Comparison of ENCODE assay signal across 8 mouse cellular contexts in genomic region chr2:106695734-106696022, GRCm38 (mm10). TPM values are rescaled to one million over a fixed set of nuclear protein-coding genes. Genes with fewer than 3 reads are reported as not detected.
DNase-seq lines count a peak whose midpoint lies in the region; ATAC-seq lines count a peak whose summit lies in the region.

No protein-coding gene starts in this region.

- H3K27me3 ChIP-seq in embryonic facial prominence, embryonic 11.5 days (ENCODE audit: control insufficient read depth, insufficient read depth, low read length): no peaks in the 10 kb centered on the region
- no peaks in the 10 kb centered on the region for H3K27me3 ChIP-seq in hindbrain, embryonic 14.5 days (ENCODE audit: control insufficient read depth, insufficient read depth, low read length)
- 0 out of 2 replicates have a peak, but pooled peaks cover 4% of the 10 kb centered on the region for H3K27me3 ChIP-seq in midbrain, embryonic 12.5 days

- H3K4me3 ChIP-seq in embryonic facial prominence, embryonic 11.5 days (ENCODE audit: low read depth, low read length): peak overlapping the region; percentile 86
- H3K4me3 ChIP-seq in hindbrain, embryonic 14.5 days (replicated peaks; ENCODE audit: low read length): peak overlapping the region; percentile 94
- peak overlapping the region; percentile 69 for H3K4me3 ChIP-seq in midbrain, embryonic 12.5 days

- no peaks in the 10 kb centered on the region for H3K36me3 ChIP-seq in embryonic facial prominence, embryonic 11.5 days (replicated peaks; ENCODE audit: control insufficient read depth, insufficient read depth, low read depth, low read length)
- H3K36me3 ChIP-seq in hindbrain, embryonic 14.5 days (replicated peaks; ENCODE audit: control insufficient read depth, insufficient read depth): peaks cover 12% of the 10 kb centered on the region; the same call in 1 of the 2 replicates
- H3K36me3 ChIP-seq in midbrain, embryonic 12.5 days: 0 out of 2 replicates have a peak, but pooled peaks cover 5% of the 10 kb centered on the region

- DNase-seq in kidney, adult 18-20 months: peak; percentile 24
- no peak for DNase-seq in kidney, postnatal 4 days
- peak; percentile 17 for DNase-seq in embryonic facial prominence, embryonic 11.5 days (ENCODE audit: low spot score)
- DNase-seq in hindbrain, embryonic 14.5 days (ENCODE audit: low spot score): no peak
- DNase-seq in yolk sac, embryonic 10.5 days (ENCODE audit: low spot score): no peak
- DNase-seq in thymus, postnatal 0 days (ENCODE audit: low spot score): no peak

- H3K9me3 ChIP-seq in embryonic facial prominence, embryonic 11.5 days (replicated peaks; ENCODE audit: control insufficient read depth, low read length): no peaks in the 10 kb centered on the region
- H3K9me3 ChIP-seq in hindbrain, embryonic 14.5 days (ENCODE audit: control insufficient read depth, low read length): no peaks in the 10 kb centered on the region
- H3K9me3 ChIP-seq in midbrain, embryonic 12.5 days: no peaks in the 10 kb centered on the region

- 1% methylated on average over 13 of the region's 13 CpGs for whole genome bisulfite sequencing in embryonic facial prominence, embryonic 11.5 days
- 4% methylated on average over 13 of the region's 13 CpGs for WGBS in hindbrain, embryonic 14.5 days
- WGBS in midbrain, embryonic 12.5 days: under 1% methylated on average over 13 of the region's 13 CpGs

- ATAC-seq in embryonic facial prominence, embryonic 11.5 days (replicated peaks; ENCODE audit: insufficient number of reproducible peaks, low FRiP score, low TSS enrichment, low read depth): no peak
- no peak for ATAC-seq in hindbrain, embryonic 14.5 days (ENCODE audit: low FRiP score)
- no peak for ATAC-seq in midbrain, embryonic 12.5 days (ENCODE audit: low FRiP score, low read depth)
- ATAC-seq in frontal cortex, adult (ENCODE audit: low TSS enrichment): no peak

- peak overlapping the region; percentile 97 for H3K4me2 ChIP-seq in embryonic facial prominence, embryonic 11.5 days (ENCODE audit: low read depth, low read length)
- peak overlapping the region; percentile 95 for H3K4me2 ChIP-seq in hindbrain, embryonic 14.5 days (replicated peaks)
- H3K4me2 ChIP-seq in midbrain, embryonic 12.5 days (replicated peaks): peak overlapping the region; percentile 79

- peak overlapping the region; percentile 96 for H3K9ac ChIP-seq in embryonic facial prominence, embryonic 11.5 days (replicated peaks; ENCODE audit: low read length)
- peak overlapping the region; percentile 99 for H3K9ac ChIP-seq in hindbrain, embryonic 14.5 days
- H3K9ac ChIP-seq in midbrain, embryonic 12.5 days (replicated peaks): peak overlapping the region; percentile 86

- peak overlapping the region; percentile 99; the same call in 1 of the 2 replicates for H3K27ac ChIP-seq in embryonic facial prominence, embryonic 11.5 days (replicated peaks; ENCODE audit: low read depth, low read length)
- peak overlapping the region; percentile 99 for H3K27ac ChIP-seq in hindbrain, embryonic 14.5 days
- H3K27ac ChIP-seq in midbrain, embryonic 12.5 days (replicated peaks): peak overlapping the region; percentile 99; the same call in 1 of the 2 replicates

- H3K4me1 ChIP-seq in embryonic facial prominence, embryonic 11.5 days (ENCODE audit: control insufficient read depth, insufficient read depth, low read length): no peaks in the 10 kb centered on the region
- peaks cover 38% of the 10 kb centered on the region; the same call in 1 of the 2 replicates for H3K4me1 ChIP-seq in hindbrain, embryonic 14.5 days (replicated peaks; ENCODE audit: control insufficient read depth, insufficient read depth, low read length)
- H3K4me1 ChIP-seq in midbrain, embryonic 12.5 days: peaks cover 44% of the 10 kb centered on the region

RNA-seq across cellular contexts. Expression of gene Mpped2, which starts 2.6 kb away (rescaled TPM):
- 102 and 108 TPM in 2 replicates for polyA plus RNA-seq in embryonic facial prominence, embryonic 11.5 days (2014; fragmentation: Nextera tagmentation; extraction: Ambion mirVana)
- 138 and 149 TPM in 2 replicates for polyA plus RNA-seq in hindbrain, embryonic 14.5 days (2014; fragmentation: Nextera tagmentation; extraction: Ambion mirVana)
- 95.4 and 112 TPM in 2 replicates for polyA plus RNA-seq in midbrain, embryonic 12.5 days (2016; fragmentation: Nextera tagmentation; extraction: Ambion mirVana)
- polyA plus RNA-seq in thymus, postnatal 0 days (2015; fragmentation: Nextera tagmentation; extraction: Ambion mirVana): 8.1 and 8.4 TPM in 2 replicates

Comparison
In these comparisons a context has a peak if more than half of its experiments do, and no peak if none do; other contexts are left out.
1. DNase-seq: peak in kidney, adult 18-20 months (single experiment) and embryonic facial prominence, embryonic 11.5 days (single experiment); none in kidney, postnatal 4 days (0 of 2), hindbrain, embryonic 14.5 days (single experiment), yolk sac, embryonic 10.5 days (single experiment) and thymus, postnatal 0 days (single experiment).
2. RNA of gene Mpped2, which starts 2.6 kb away (polyA plus RNA-seq): 138 to 149 TPM in hindbrain, embryonic 14.5 days, 95.4 to 112 TPM in midbrain, embryonic 12.5 days and 102 to 108 TPM in embryonic facial prominence, embryonic 11.5 days; 8.1 to 8.4 TPM in thymus, postnatal 0 days; every median in the first group is over 10 times any median in the second.
3. Peak in every context shown above with its lines, with median percentiles within 50 percentile points of each other: H3K27ac ChIP-seq, H3K4me2 ChIP-seq, H3K4me3 ChIP-seq and H3K9ac ChIP-seq.